In the genomic region with DNA sequence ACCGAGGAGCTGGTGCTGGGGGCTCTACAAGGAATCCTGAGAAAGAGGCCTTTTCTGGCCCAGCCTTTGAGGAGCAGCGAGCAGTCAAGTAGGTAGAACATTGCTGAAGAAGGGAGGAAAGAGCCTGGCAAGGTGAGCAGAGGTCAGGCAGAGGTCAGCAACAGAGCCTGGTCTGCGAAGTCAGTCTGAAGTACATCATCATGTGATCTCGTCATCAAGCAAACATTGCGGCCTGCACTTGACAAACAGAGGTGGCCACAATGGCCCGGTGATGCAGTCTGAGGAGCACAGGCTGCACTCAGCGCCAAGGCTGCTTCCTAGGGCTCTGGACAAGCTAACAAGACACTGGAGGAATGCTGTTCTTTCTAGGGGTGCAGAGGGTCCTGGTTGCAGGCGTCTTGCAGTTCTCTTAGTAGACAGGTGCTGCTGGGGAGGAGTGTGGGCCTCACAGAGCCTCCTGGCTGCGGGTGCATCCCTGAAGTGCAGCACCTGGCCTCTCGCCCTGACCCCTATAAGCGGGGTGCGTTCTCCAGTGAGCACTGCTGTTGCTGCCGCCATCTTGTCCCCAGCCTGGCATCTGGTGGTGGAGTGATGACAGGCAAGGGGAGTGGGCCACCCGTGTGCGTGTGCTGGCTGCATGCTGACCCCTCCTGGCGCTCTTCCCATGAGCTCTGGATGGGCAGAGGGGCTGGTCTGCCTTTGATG, we compare ENCODE assay signal across 18 mouse cellular contexts. TPM values are rescaled to one million over a fixed set of nuclear protein-coding genes. Genes with fewer than 3 reads are reported as not detected.
DNase-seq lines count a peak whose midpoint lies in the region; ATAC-seq and TF ChIP-seq lines count a peak whose summit lies in the region.
"Had no signal": no experiment of that assay in that cellular context is flagged by ENCODE, and none has a peak within 500 bp of the region (broad histone marks: within the 10 kb centered on the region; RNA-seq: fewer than 3 reads in every experiment).

No protein-coding gene starts in this region.

- no peaks in the 10 kb centered on the region for H3K9me3 ChIP-seq in limb, embryonic 10.5 days (replicated peaks)
- no peaks in the 10 kb centered on the region for H3K9me3 ChIP-seq in forebrain, embryonic 15.5 days
- H3K9me3 ChIP-seq: intestine, embryonic 15.5 days; kidney, embryonic 15.5 days; limb, embryonic 12.5 days; neural tube, embryonic 12.5 days had no signal

- peaks cover 47% of the 10 kb centered on the region for H3K36me3 ChIP-seq in limb, embryonic 10.5 days
- no peaks in the 10 kb centered on the region for H3K36me3 ChIP-seq in forebrain, embryonic 15.5 days
- H3K36me3 ChIP-seq: intestine, embryonic 15.5 days had no signal

- no peak overlapping the region for H3K9ac ChIP-seq in forebrain, embryonic 15.5 days (replicated peaks)
- H3K9ac ChIP-seq: intestine, embryonic 15.5 days; kidney, embryonic 15.5 days; limb, embryonic 12.5 days; liver, embryonic 14.5 days; neural tube, embryonic 12.5 days had no signal

- DNase-seq in heart, adult 11 months, result peak; percentile 89
- DNase-seq in heart, postnatal 10 days, result no peak
- no peak for DNase-seq in layer of hippocampus, adult 2 months (ENCODE audit: low spot score in 2 of 2)
- no peak for DNase-seq in layer of hippocampus, adult 9-11 months
- DNase-seq in limb, embryonic 10.5 days (ENCODE audit: low spot score), result no peak
- DNase-seq in lung, postnatal 25 days (ENCODE audit: low spot score), result peak; percentile 71
- no peak for DNase-seq in embryo, embryonic 9.5 days (ENCODE audit: extremely low spot score)
- DNase-seq: adrenal gland, adult 2 months; cerebellum, postnatal 10 days; right cerebral cortex, postnatal 25 days; thymus, postnatal 14 days had no signal

- peaks cover 28% of the 10 kb centered on the region for H3K4me1 ChIP-seq in limb, embryonic 10.5 days
- H3K4me1 ChIP-seq in forebrain, embryonic 15.5 days, result no peaks in the 10 kb centered on the region
- H3K4me1 ChIP-seq: neural tube, embryonic 12.5 days had no signal

- peak overlapping the region; percentile 97 for H3K27ac ChIP-seq in layer of hippocampus, adult 2 months
- H3K27ac ChIP-seq in limb, embryonic 10.5 days, result peak overlapping the region; percentile 2; the same call in 1 of the 2 replicates
- no peak overlapping the region for H3K27ac ChIP-seq in forebrain, embryonic 15.5 days (replicated peaks)
- H3K27ac ChIP-seq: intestine, embryonic 15.5 days; kidney, embryonic 15.5 days; limb, embryonic 12.5 days; liver, embryonic 14.5 days; neural tube, embryonic 12.5 days had no signal

- H3K4me2 ChIP-seq in forebrain, embryonic 15.5 days (replicated peaks), result no peak overlapping the region
- H3K4me2 ChIP-seq: intestine, embryonic 15.5 days; kidney, embryonic 15.5 days; limb, embryonic 12.5 days; neural tube, embryonic 12.5 days had no signal

- no peak for TF ChIP-seq CTCF in layer of hippocampus, adult 2 months (conservative IDR thresholded peaks at IDR 0.05)

- WGBS in limb, embryonic 10.5 days, result 83% methylated on average over 16 of the region's 16 CpGs
- WGBS in forebrain, embryonic 15.5 days, result 85% methylated on average over 16 of the region's 16 CpGs

- no peaks in the 10 kb centered on the region for H3K27me3 ChIP-seq in limb, embryonic 10.5 days (ENCODE audit: low read depth, poor library complexity, severe bottlenecking)
- H3K27me3 ChIP-seq in forebrain, embryonic 15.5 days, result no peaks in the 10 kb centered on the region
- H3K27me3 ChIP-seq: intestine, embryonic 15.5 days; kidney, embryonic 15.5 days; limb, embryonic 12.5 days; neural tube, embryonic 12.5 days had no signal

- intact Hi-C loops in heart, postnatal 10 days (cut with DNase I), result no loop called here

- H3K4me3 ChIP-seq in layer of hippocampus, adult 2 months, result no peak overlapping the region
- no peak overlapping the region for H3K4me3 ChIP-seq in limb, embryonic 10.5 days
- H3K4me3 ChIP-seq in forebrain, embryonic 15.5 days, result no peak overlapping the region
- H3K4me3 ChIP-seq: intestine, embryonic 15.5 days; kidney, embryonic 15.5 days; limb, embryonic 12.5 days; neural tube, embryonic 12.5 days had no signal

- ATAC-seq in forebrain, embryonic 15.5 days (replicated peaks), result no peak
- ATAC-seq: forebrain, embryonic 14.5 days; intestine, embryonic 15.5 days had no signal

RNA-seq across cellular contexts. Expression of a gene that starts 21.7 kb away (rescaled TPM):
- 1 to 10 TPM; 6.4 to 7.2 TPM for total RNA-seq in heart, postnatal 10 days (2021)
- 10 to 100 TPM in 1 of 2 experiments, 1 to 10 TPM in 1; 8.6 to 14.5 TPM for total RNA-seq in layer of hippocampus, adult 2 months (2021)
- 42.9 and 43.9 TPM in 2 replicates for polyA plus RNA-seq in limb, embryonic 10.5 days (2016; fragmentation: Nextera tagmentation; extraction: Ambion mirVana)
- polyA plus RNA-seq in forebrain, embryonic 15.5 days (2015; fragmentation: Nextera tagmentation; extraction: Ambion mirVana), result 13.1 and 13.4 TPM in 2 replicates

RNA-seq across cellular contexts. Expression of a gene that starts 54.1 kb away (rescaled TPM):
- total RNA-seq in heart, postnatal 10 days (2021), result 100 to 1,000 TPM; 492 to 534 TPM
- total RNA-seq in layer of hippocampus, adult 2 months (2021), result 100 to 1,000 TPM; 149 to 154 TPM
- polyA plus RNA-seq in limb, embryonic 10.5 days (2016; fragmentation: Nextera tagmentation; extraction: Ambion mirVana), result 62.8 and 77.9 TPM in 2 replicates
- polyA plus RNA-seq in forebrain, embryonic 15.5 days (2015; fragmentation: Nextera tagmentation; extraction: Ambion mirVana), result 93.6 and 101 TPM in 2 replicates

Comparison
In these comparisons a context has a peak if more than half of its experiments do, and no peak if none do; other contexts are left out.
1. DNase-seq: peak in heart, adult 11 months (single experiment) and lung, postnatal 25 days (single experiment); none in heart, postnatal 10 days (0 of 2), layer of hippocampus, adult 2 months (0 of 2), layer of hippocampus, adult 9-11 months (single experiment), limb, embryonic 10.5 days (single experiment) and embryo, embryonic 9.5 days (single experiment).